Mouse (Mus musculus) heart, embryonic 10.5 days (tissue): ENCODE measurements around the gene Sdhb. TPM values are rescaled to one million over a fixed set of nuclear protein-coding genes. Genes with fewer than 3 reads are reported as not detected.
A peak's percentile ranks its signal among the peaks of the same experiment; 100 is the strongest.

Experiments used
- DNase-seq: peaks from one replicate; pipeline ENCODE4 v3.0.0-alpha.2; 2017; ENCODE audit warnings: low spot score
- H3K27ac ChIP-seq: fragments of 300-500 bp; sonication (generic); 2 replicates; pipeline ENCODE4 v1.5.1; 2016; ENCODE audit warnings: mild to moderate bottlenecking
- H3K27me3 ChIP-seq: fragments of 300-500 bp; sonication (generic); 2 replicates; pipeline ENCODE4 v1.6.1; 2016; ENCODE audit warnings: mild to moderate bottlenecking; ENCODE audit not compliant: poor library complexity, insufficient read depth, severe bottlenecking
- H3K36me3 ChIP-seq: fragments of 300-500 bp; sonication (generic); 2 replicates; pipeline ENCODE4 v1.6.1; 2016; ENCODE audit warnings: mild to moderate bottlenecking, moderate library complexity
- H3K4me1 ChIP-seq: fragments of 300-500 bp; sonication (generic); 2 replicates; pipeline ENCODE4 v1.6.1; 2016; ENCODE audit warnings: mild to moderate bottlenecking
- H3K4me3 ChIP-seq: fragments of 300-500 bp; sonication (generic); 2 replicates; pipeline ENCODE4 v1.5.1; 2016; ENCODE audit warnings: mild to moderate bottlenecking, moderate library complexity
- H3K9me3 ChIP-seq: fragments of 300-500 bp; sonication (generic); 2 replicates; pipeline ENCODE4 v1.6.1; 2016; ENCODE audit warnings: mild to moderate bottlenecking, moderate library complexity
- WGBS: fragments of 180-500 bp; shearing (Covaris S2); methylation state at CpG from one replicate; pipeline ENCODE4 v1.1.7; 2016; 5-methylcytosine and 5-hydroxymethylcytosine counted together
- polyA plus RNA-seq: library from polyadenylated mRNA; unstranded; fragments of >200 nt; fragmentation: Nextera tagmentation; extraction: Ambion mirVana; gene quantifications from 2 replicates; pipeline ENCODE4 v1.2.1, GENCODE M21; 2016

Sdhb gene
- 605 and 778 TPM in 2 replicates for polyA plus RNA-seq

GRCm38 (mm10) chr4:140960781-140961466, at the start of gene Sdhb:
Gene Sdhb, plus strand, starts transcription at chr4:140961203.
- peak; percentile 100 for DNase-seq
- Histone ChIP-seq H3K27me3 (peaks cover 6% of the 10 kb centered on the region), H3K27ac (peak within 1 kb of the TSS; percentile 99), H3K4me1 (peaks cover 62% of the 10 kb centered on the region), H3K9me3 (no peaks in the 10 kb centered on the region), H3K4me3 (peak within 1 kb of the TSS; percentile 99), H3K36me3 (peaks cover 3% of the 10 kb centered on the region; the same call in 1 of the 2 replicates)
- 3% methylated on average over 37 of the region's 37 CpGs for WGBS

- Histone ChIP-seq H3K4me3 (no peak overlapping the region), H3K4me1 (peaks cover 21% of the 10 kb centered on the region), H3K9me3 (no peaks in the 10 kb centered on the region), H3K36me3 (no peaks in the 10 kb centered on the region), H3K27ac (no peak overlapping the region), H3K27me3 (peaks cover 57% of the 10 kb centered on the region)
- 87% methylated on average over 9 of the region's 9 CpGs for WGBS
- peak; percentile 73 for DNase-seq
These were observed 49.6 kb upstream of the Sdhb start for GRCm38 (mm10) chr4:140911416-140911815.

- Histone ChIP-seq H3K9me3 (no peaks in the 10 kb centered on the region), H3K4me1 (peaks cover 16% of the 10 kb centered on the region), H3K27me3 (peaks cover 47% of the 10 kb centered on the region), H3K27ac (no peak overlapping the region), H3K4me3 (no peak overlapping the region), H3K36me3 (no peaks in the 10 kb centered on the region)
- peak; percentile 66 for DNase-seq
- WGBS, result 83% methylated on average over 10 of the region's 10 CpGs
These were observed 48.7 kb upstream of the Sdhb start for GRCm38 (mm10) chr4:140912271-140912833.

- Histone ChIP-seq H3K4me3 (no peak overlapping the region), H3K4me1 (peaks cover 16% of the 10 kb centered on the region), H3K36me3 (no peaks in the 10 kb centered on the region)
These were observed 47.4 kb upstream of the Sdhb start for GRCm38 (mm10) chr4:140913565-140913964.

GRCm38 (mm10) chr4:140914731-140915131, 46.3 kb upstream of the Sdhb start:
- Histone ChIP-seq H3K9me3 (no peaks in the 10 kb centered on the region), H3K36me3 (no peaks in the 10 kb centered on the region), H3K27ac (peak overlapping the region; percentile 10; the same call in 1 of the 2 replicates), H3K27me3 (peaks cover 27% of the 10 kb centered on the region; the same call in 1 of the 2 replicates), H3K4me3 (no peak overlapping the region), H3K4me1 (peaks cover 22% of the 10 kb centered on the region)
- DNase-seq, result peak; percentile 75
- WGBS, result 61% methylated on average over 6 of the region's 6 CpGs

More at GRCm38 (mm10) chr4:140913565-140913964, 47.4 kb upstream of the Sdhb start:
- H3K27ac ChIP-seq, result no peak overlapping the region
- H3K9me3 ChIP-seq, result no peaks in the 10 kb centered on the region
- peak; percentile 59 for DNase-seq
- H3K27me3 ChIP-seq, result peaks cover 35% of the 10 kb centered on the region
- 86% methylated on average over 9 of the region's 9 CpGs for WGBS

- Histone ChIP-seq H3K36me3 (no peaks in the 10 kb centered on the region), H3K27ac (no peak overlapping the region)
- no peak for DNase-seq
These were observed 45.8 kb upstream of the Sdhb start for GRCm38 (mm10) chr4:140915235-140915634.

GRCm38 (mm10) chr4:140916296-140916695, 44.7 kb upstream of the Sdhb start:
- 86% methylated on average over 5 of the region's 5 CpGs for WGBS
- Histone ChIP-seq H3K9me3 (no peaks in the 10 kb centered on the region), H3K27ac (no peak overlapping the region), H3K4me1 (peaks cover 17% of the 10 kb centered on the region), H3K36me3 (no peaks in the 10 kb centered on the region), H3K27me3 (peaks cover 14% of the 10 kb centered on the region; the same call in 1 of the 2 replicates), H3K4me3 (no peak overlapping the region)
- DNase-seq, result peak; percentile 53

More at GRCm38 (mm10) chr4:140915235-140915634, 45.8 kb upstream of the Sdhb start:
- no peaks in the 10 kb centered on the region for H3K9me3 ChIP-seq
- peaks cover 22% of the 10 kb centered on the region for H3K4me1 ChIP-seq
- 74% methylated on average over 3 of the region's 3 CpGs for whole genome bisulfite sequencing
- H3K4me3 ChIP-seq, result no peak overlapping the region
- peaks cover 23% of the 10 kb centered on the region; the same call in 1 of the 2 replicates for H3K27me3 ChIP-seq

- WGBS, result 80% methylated on average over 9 of the region's 9 CpGs
- no peaks in the 10 kb centered on the region for H3K9me3 ChIP-seq
- no peaks in the 10 kb centered on the region for H3K36me3 ChIP-seq
- H3K27ac ChIP-seq, result no peak overlapping the region
- DNase-seq, result peak; percentile 73
- 0 out of 2 replicates have a peak, but pooled peaks cover 4% of the 10 kb centered on the region for H3K27me3 ChIP-seq
- no peak overlapping the region for H3K4me3 ChIP-seq
- peaks cover 29% of the 10 kb centered on the region for H3K4me1 ChIP-seq
These were observed 43.6 kb upstream of the Sdhb start for GRCm38 (mm10) chr4:140917451-140917850.

GRCm38 (mm10) chr4:140919974-140920836, 40.8 kb upstream of the Sdhb start:
- Histone ChIP-seq H3K4me1 (peaks cover 42% of the 10 kb centered on the region), H3K9me3 (no peaks in the 10 kb centered on the region), H3K27ac (0 out of 2 replicates have a peak overlapping the region, but pooled peaks have one; percentile 29), H3K27me3 (0 out of 2 replicates have a peak, but pooled peaks cover 4% of the 10 kb centered on the region), H3K4me3 (no peak overlapping the region), H3K36me3 (no peaks in the 10 kb centered on the region)
- 59% methylated on average over 11 of the region's 11 CpGs for WGBS
- DNase-seq, result no peak

GRCm38 (mm10) chr4:140922508-140922907, 38.5 kb upstream of the Sdhb start:
- no peaks in the 10 kb centered on the region for H3K36me3 ChIP-seq
- DNase-seq, result no peak
- H3K27ac ChIP-seq, result peak overlapping the region; percentile 57; the same call in 1 of the 2 replicates
- peaks cover 62% of the 10 kb centered on the region for H3K4me1 ChIP-seq
- 75% methylated on average over 5 of the region's 5 CpGs for WGBS
- 0 out of 2 replicates have a peak, but pooled peaks cover 4% of the 10 kb centered on the region for H3K27me3 ChIP-seq
- H3K9me3 ChIP-seq, result no peaks in the 10 kb centered on the region
- H3K4me3 ChIP-seq, result no peak overlapping the region

- no peak for DNase-seq
- Histone ChIP-seq H3K27ac (peak overlapping the region; percentile 84), H3K36me3 (no peaks in the 10 kb centered on the region), H3K4me3 (peak overlapping the region; percentile 8; the same call in 1 of the 2 replicates), H3K27me3 (no peaks in the 10 kb centered on the region), H3K9me3 (no peaks in the 10 kb centered on the region), H3K4me1 (peaks cover 83% of the 10 kb centered on the region)
- 18% methylated on average over 8 of the region's 8 CpGs for WGBS
These were observed 35.4 kb upstream of the Sdhb start for GRCm38 (mm10) chr4:140925648-140926047.

- H3K27me3 ChIP-seq, result no peaks in the 10 kb centered on the region
- no peaks in the 10 kb centered on the region for H3K36me3 ChIP-seq
- DNase-seq, result no peak
- WGBS, result 69% methylated on average over 9 of the region's 9 CpGs
- no peak overlapping the region for H3K4me3 ChIP-seq
- H3K9me3 ChIP-seq, result no peaks in the 10 kb centered on the region
- peaks cover 79% of the 10 kb centered on the region for H3K4me1 ChIP-seq
- peak overlapping the region; percentile 72; the same call in 1 of the 2 replicates for H3K27ac ChIP-seq
These were observed 32.7 kb upstream of the Sdhb start for GRCm38 (mm10) chr4:140928349-140928748.
